Mouse (Mus musculus) cortical plate, adult 2 months (tissue): ENCODE measurements around the gene Ripk3. TPM values are rescaled to one million over a fixed set of nuclear protein-coding genes. Genes with fewer than 3 reads are reported as not detected.

Source experiments
- H3K27ac ChIP-seq: fragments of 200-500 bp; 2 replicates; pipeline ENCODE4 v1.5.1; 2012; ENCODE audit warnings: low read length, control low read depth, inconsistent platforms; ENCODE audit not compliant: insufficient read depth
- H3K4me1 ChIP-seq: fragments of 200-500 bp; 2 replicates; pipeline ENCODE4 v1.6.1; 2011; ENCODE audit warnings: low read length; ENCODE audit not compliant: control insufficient read depth, insufficient read depth
- H3K4me3 ChIP-seq: fragments of 200-500 bp; 2 replicates; pipeline ENCODE4 v1.5.1; 2011; ENCODE audit warnings: mild to moderate bottlenecking, low read length, control low read depth; ENCODE audit not compliant: insufficient read depth
- CTCF ChIP-seq: fragments of 200-500 bp; IDR thresholded peaks from 2 replicates; pipeline ENCODE4 v1.5.1; 2011; ENCODE audit warnings: mild to moderate bottlenecking, control low read depth, low read length; ENCODE audit not compliant: insufficient read depth; ENCODE audit errors: extremely low read depth
- POLR2A ChIP-seq: fragments of 200-500 bp; IDR thresholded peaks from 2 replicates; pipeline ENCODE4 v1.6.1; 2011; ENCODE audit warnings: mild to moderate bottlenecking, low read length, control low read depth; ENCODE audit not compliant: insufficient read depth; ENCODE audit errors: extremely low read depth
- polyA plus RNA-seq: library from polyadenylated mRNA; depleted of rRNA; stranded (reverse); fragments of >200 nt; gene quantifications from 2 replicates; pipeline ENCODE4 v1.2.3, GENCODE M21; 2012; rRNA removed

Gene Ripk3
- polyA plus RNA-seq, 1 experiment: 1.0 TPM

- Histone ChIP-seq H3K27ac (no peak overlapping the region), H3K4me1 (no peaks in the 10 kb centered on the region), H3K4me3 (no peak overlapping the region)
- TF ChIP-seq POLR2A (no peak), CTCF (no peak)
Measured at GRCm38 (mm10) chr14:55737086-55737687, 51.5 kb downstream of the Ripk3 start.

GRCm38 (mm10) chr14:55735758-55736157 is 52.9 kb downstream of the Ripk3 start:
- H3K4me1 ChIP-seq: peaks cover 1% of the 10 kb centered on the region; the same call in 1 of the 2 replicates
- H3K27ac ChIP-seq: no peak overlapping the region
- no peak for TF ChIP-seq CTCF
- no peak overlapping the region for H3K4me3 ChIP-seq

- H3K4me3 ChIP-seq: no peak overlapping the region
- peaks cover 2% of the 10 kb centered on the region; the same call in 1 of the 2 replicates for H3K4me1 ChIP-seq
- no peak overlapping the region for H3K27ac ChIP-seq
- TF ChIP-seq POLR2A: no peak
- TF ChIP-seq CTCF: no peak
Measured at GRCm38 (mm10) chr14:55735334-55735733, 53.3 kb downstream of the Ripk3 start.

Other genes with a start within 250 kb of the Ripk3 start
- 27.2 and 35.7 TPM in 2 replicates for gene Pck2, start 248.6 kb downstream of the Ripk3 start, polyA plus RNA-seq
- gene Dcaf11, start 228.9 kb downstream of the Ripk3 start, polyA plus RNA-seq: 94.6 and 110 TPM in 2 replicates
- 0.86 and 1.7 TPM in 2 replicates for gene A730061H03Rik, start 228.5 kb downstream of the Ripk3 start, polyA plus RNA-seq
- not detected in 2 replicates for gene Fitm1, start 213.2 kb downstream of the Ripk3 start, polyA plus RNA-seq
- 50.2 and 61.4 TPM in 2 replicates for gene Psme1, start 210.7 kb downstream of the Ripk3 start, polyA plus RNA-seq
- gene Emc9, start 203.6 kb downstream of the Ripk3 start, polyA plus RNA-seq: 51.9 and 55.3 TPM in 2 replicates
- gene Psme2, start 197.8 kb downstream of the Ripk3 start, polyA plus RNA-seq: 37.3 and 44.5 TPM in 2 replicates
- 22.5 and 24.7 TPM in 2 replicates for gene Rnf31, start 197.2 kb downstream of the Ripk3 start, polyA plus RNA-seq
- 18.2 and 21.2 TPM in 2 replicates for gene Irf9, start 185.3 kb downstream of the Ripk3 start, polyA plus RNA-seq
- 5.0 and 5.8 TPM in 2 replicates for gene Rec8, start 170.8 kb downstream of the Ripk3 start, polyA plus RNA-seq
- 152 and 165 TPM in 2 replicates for gene Ipo4, start 152.9 kb downstream of the Ripk3 start, polyA plus RNA-seq
- gene Gm49378, start 151.0 kb downstream of the Ripk3 start, polyA plus RNA-seq: 6.5 and 6.6 TPM in 2 replicates
- 30.8 and 33.7 TPM in 2 replicates for gene Tm9sf1, start 145.1 kb downstream of the Ripk3 start, polyA plus RNA-seq
- 0.79 and 1.0 TPM in 2 replicates for gene Tssk4, start 138.7 kb downstream of the Ripk3 start, polyA plus RNA-seq
- 46.8 and 47.9 TPM in 2 replicates for gene Mdp1, start 128.4 kb downstream of the Ripk3 start, polyA plus RNA-seq
- gene Gmpr2, start 116.9 kb downstream of the Ripk3 start, polyA plus RNA-seq: 31.4 and 35.1 TPM in 2 replicates
- 346 and 353 TPM in 2 replicates for gene Nedd8, start 116.7 kb downstream of the Ripk3 start, polyA plus RNA-seq
- 16.1 and 18.7 TPM in 2 replicates for gene Tinf2, start 107.0 kb downstream of the Ripk3 start, polyA plus RNA-seq
- gene Tgm1, start 74.9 kb downstream of the Ripk3 start, polyA plus RNA-seq: 0.04 and 0.08 TPM in 2 replicates
- 64.7 and 67.9 TPM in 2 replicates for gene Rabggta, start 66.6 kb downstream of the Ripk3 start, polyA plus RNA-seq
- gene Dhrs1, start 43.2 kb downstream of the Ripk3 start, polyA plus RNA-seq: 117 TPM in 2 replicates
- 9.1 and 9.2 TPM in 2 replicates for gene Nop9, start 43.2 kb downstream of the Ripk3 start, polyA plus RNA-seq
- 16.9 and 18.2 TPM in 2 replicates for gene Cideb, start 30.4 kb downstream of the Ripk3 start, polyA plus RNA-seq
- gene Ltb4r2, start 27.4 kb downstream of the Ripk3 start, polyA plus RNA-seq: 0.15 and 0.17 TPM in 2 replicates
- gene Ltb4r1, start 22.9 kb downstream of the Ripk3 start, polyA plus RNA-seq: 0.25 and 0.45 TPM in 2 replicates
- gene Adcy4, start 4.8 kb downstream of the Ripk3 start, polyA plus RNA-seq: 3.4 and 4.4 TPM in 2 replicates
- gene Nfatc4, start 34.3 kb upstream of the Ripk3 start, polyA plus RNA-seq: 1.8 and 2.0 TPM in 2 replicates
- gene Nynrin, start 65.1 kb upstream of the Ripk3 start, polyA plus RNA-seq: 2.6 and 2.8 TPM in 2 replicates
- gene Cbln3, start 95.5 kb upstream of the Ripk3 start, polyA plus RNA-seq: 0.42 and 0.68 TPM in 2 replicates
- gene Khnyn, start 96.1 kb upstream of the Ripk3 start, polyA plus RNA-seq: 11.4 TPM in 2 replicates
- gene Sdr39u1, start 111.4 kb upstream of the Ripk3 start, polyA plus RNA-seq: 147 and 150 TPM in 2 replicates
- gene Cma1, start 155.8 kb upstream of the Ripk3 start, polyA plus RNA-seq: 0.13 and 0.25 TPM in 2 replicates
- gene Cma2, start 162.1 kb upstream of the Ripk3 start, polyA plus RNA-seq: not detected in 2 replicates
- gene Mcpt1, start 229.1 kb upstream of the Ripk3 start, polyA plus RNA-seq: not detected in 2 replicates
- gene Mcpt9, start 241.6 kb upstream of the Ripk3 start, polyA plus RNA-seq: not detected in 2 replicates